Mouse (Mus musculus): ENCODE data around the gene Ahctf1. TPM values are rescaled to one million over a fixed set of nuclear protein-coding genes. Genes with fewer than 3 reads are reported as not detected.
A peak's percentile ranks its signal among the peaks of the same experiment; 100 is the strongest.

The Ahctf1 gene
- total and polyA plus RNA-seq, 3 experiments = 56.9 to 489 (median 70.8) TPM

DNA sequence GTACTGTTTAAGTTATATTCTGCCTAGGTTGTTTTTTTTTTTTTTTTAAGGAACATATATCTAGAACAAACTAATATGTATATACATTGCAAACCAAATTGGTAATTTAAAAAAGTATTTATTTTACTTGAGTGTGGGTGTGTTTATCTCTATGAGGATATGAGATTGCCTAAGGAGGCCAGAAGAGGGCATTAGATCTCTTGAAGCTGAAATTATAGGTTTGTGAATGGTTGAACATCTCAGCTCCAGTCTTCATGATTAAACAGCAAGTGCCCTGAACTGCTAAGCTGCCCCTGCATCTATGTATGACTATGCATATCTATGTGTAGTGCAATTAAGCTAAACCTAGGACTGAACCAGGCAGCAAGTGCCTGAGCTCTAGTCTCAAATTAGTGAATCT, 4.7 kb downstream of the Ahctf1 start:
- H3K27me3 ChIP-seq (ENCODE audit: control insufficient read depth in 1 of 2, insufficient read depth in 2 of 2, low read length in 2 of 2) = no peaks in the 10 kb centered on the region
- no peak overlapping the region for H3K4me3 ChIP-seq (ENCODE audit: control insufficient read depth in 1 of 2, insufficient read depth in 1 of 2, low read depth in 2 of 2, low read length in 2 of 2)
- no peak overlapping the region for H3K9ac ChIP-seq (ENCODE audit: control insufficient read depth, low read depth, low read length, poor library complexity, severe bottlenecking)
- DNase-seq (ENCODE audit: low read depth, low spot score) = peak; percentile 57
- peaks cover 0 to 8% of the 10 kb centered on the region in 2 experiments; a peak in 2 of 4 replicates for H3K4me1 ChIP-seq (ENCODE audit: control insufficient read depth in 1 of 2, insufficient read depth in 2 of 2, low read length in 2 of 2)
- peaks cover 31 to 33% of the 10 kb centered on the region in 2 experiments for H3K36me3 ChIP-seq (ENCODE audit: control insufficient read depth in 1 of 2, insufficient read depth in 2 of 2, low read length in 2 of 2)
- H3K27ac ChIP-seq (ENCODE audit: control insufficient read depth, low read depth, low read length) = no peak overlapping the region
- H3K9me3 ChIP-seq (replicated peaks; ENCODE audit: insufficient read depth, low read length) = no peaks in the 10 kb centered on the region
- TF ChIP-seq USF1 (IDR thresholded peaks at IDR 0.05; ENCODE audit: low read depth, low read length) (no peak), NELFE (IDR thresholded peaks at IDR 0.05; ENCODE audit: low read depth, low read length) (no peak), KAT2A (conservative IDR thresholded peaks at IDR 0.05; ENCODE audit: low read depth, low read length) (no peak), TAL1 (IDR thresholded peaks at IDR 0.05; ENCODE audit: low read length) (no peak), MAX (IDR thresholded peaks at IDR 0.05; ENCODE audit: low read length) (no peak), E2F4 (IDR thresholded peaks at IDR 0.05; ENCODE audit: borderline replicate concordance, low read depth, low read length) (no peak), ZMIZ1 (IDR thresholded peaks at IDR 0.05; ENCODE audit: low read depth, low read length) (no peak), RAD21 (IDR thresholded peaks at IDR 0.05; ENCODE audit: low read depth, low read length) (peak; percentile 44), MYB (IDR thresholded peaks at IDR 0.05; ENCODE audit: low read depth, low read length) (no peak), MYC (IDR thresholded peaks at IDR 0.05; ENCODE audit: low read depth, low read length) (0 out of 2 replicates have a peak, but pooled peaks have one; percentile 16), BHLHE40 (IDR thresholded peaks at IDR 0.05; ENCODE audit: borderline replicate concordance, low read depth, low read length) (no peak), SMC3 (IDR thresholded peaks at IDR 0.05; ENCODE audit: low read depth, low read length) (peak; percentile 53), CHD2 (IDR thresholded peaks at IDR 0.05; ENCODE audit: low read length) (no peak), TCF12 (IDR thresholded peaks at IDR 0.05; ENCODE audit: low read depth, low read length) (no peak), GABPA (IDR thresholded peaks at IDR 0.05; ENCODE audit: low read depth, low read length) (no peak), ELF1 (IDR thresholded peaks at IDR 0.05; ENCODE audit: low read depth, low read length) (no peak), MXI1 (IDR thresholded peaks at IDR 0.05; ENCODE audit: low read depth, low read length) (no peak), UBTF (IDR thresholded peaks at IDR 0.05; ENCODE audit: borderline replicate concordance, insufficient read depth, low read depth, low read length) (no peak), CTCF (IDR thresholded peaks at IDR 0.05 in 2 of 3, conservative IDR thresholded peaks at IDR 0.05 in 1 of 3; ENCODE audit: control insufficient read depth in 1 of 3, insufficient read depth in 1 of 3, low read depth in 2 of 3, low read length in 3 of 3, poor library complexity in 1 of 3, severe bottlenecking in 1 of 3) (peak in 2 of 3 experiments; percentile 10 to 42; a peak in 2 of 6 replicates), HCFC1 (IDR thresholded peaks at IDR 0.05; ENCODE audit: low read depth, low read length) (no peak), ZC3H11A (IDR thresholded peaks at IDR 0.05; ENCODE audit: low read depth, low read length) (peak; percentile 15; the same call in 1 of the 2 replicates), SIN3A (IDR thresholded peaks at IDR 0.05; ENCODE audit: low read length) (0 out of 2 replicates have a peak, but pooled peaks have one; percentile 17), CHD1 (IDR thresholded peaks at IDR 0.05; ENCODE audit: low read depth, low read length) (no peak), GATA1 (IDR thresholded peaks at IDR 0.05; ENCODE audit: low read depth, low read length) (no peak)
- peaks cover 45% of the 10 kb centered on the region for H3K79me2 ChIP-seq (ENCODE audit: control insufficient read depth, insufficient read depth, low read length, poor library complexity)

Measured in MEL (cell line).